Mouse (Mus musculus) neural tube, embryonic 15.5 days (tissue): Measurements from ENCODE around the gene Dnajc2. TPM values are rescaled to one million over a fixed set of nuclear protein-coding genes. Genes with fewer than 3 reads are reported as not detected.

Experiments used
- ATAC-seq: fragments of 200-750 bp; cut with Nextera tagmentation; 2 replicates; pipeline ENCODE4 v1.8.0; 2017; ENCODE audit warnings: mild to moderate bottlenecking, moderate TSS enrichment, moderate library complexity; ENCODE audit not compliant: low FRiP score
- H3K27ac ChIP-seq: fragments of 300-500 bp; sonication (generic); replicated peaks from 2 replicates; pipeline ENCODE4 v1.5.1; 2015; ENCODE audit warnings: mild to moderate bottlenecking, inconsistent platforms
- H3K27me3 ChIP-seq: fragments of 300-500 bp; sonication (generic); replicated peaks from 2 replicates; pipeline ENCODE4 v1.6.1; 2015; ENCODE audit warnings: inconsistent platforms
- H3K36me3 ChIP-seq: fragments of 300-500 bp; sonication (generic); 2 replicates; pipeline ENCODE4 v1.6.1; 2015; ENCODE audit warnings: inconsistent platforms
- H3K4me1 ChIP-seq: fragments of 300-500 bp; sonication (generic); 2 replicates; pipeline ENCODE4 v1.6.1; 2015; ENCODE audit warnings: inconsistent platforms
- H3K4me2 ChIP-seq: fragments of 300-500 bp; sonication (generic); 2 replicates; pipeline ENCODE4 v1.6.1; 2015; ENCODE audit warnings: inconsistent platforms, mild to moderate bottlenecking, moderate library complexity
- H3K4me3 ChIP-seq: fragments of 300-500 bp; sonication (generic); replicated peaks from 2 replicates; pipeline ENCODE4 v1.5.1; 2015; ENCODE audit warnings: mild to moderate bottlenecking, inconsistent platforms
- H3K9ac ChIP-seq: fragments of 300-500 bp; sonication (generic); replicated peaks from 2 replicates; pipeline ENCODE4 v1.6.1; 2015; ENCODE audit warnings: mild to moderate bottlenecking, inconsistent platforms
- H3K9me3 ChIP-seq: fragments of 300-500 bp; sonication (generic); replicated peaks from 2 replicates; pipeline ENCODE4 v1.6.1; 2016; ENCODE audit warnings: inconsistent platforms
- WGBS: fragments of 180-500 bp; shearing (Covaris S2); methylation state at CpG from one replicate; pipeline ENCODE4 v1.1.7; 2015; ENCODE audit warnings: mixed read lengths; 5-methylcytosine and 5-hydroxymethylcytosine counted together
- polyA plus RNA-seq: library from polyadenylated mRNA; unstranded; fragments of >200 nt; fragmentation: Nextera tagmentation; extraction: Ambion mirVana; gene quantifications from 2 replicates; pipeline ENCODE4 v1.2.1, GENCODE M21; 2015

Gene Dnajc2
- polyA plus RNA-seq, 1 experiment from 2014 or later: 69.9 TPM

GRCm38 (mm10) chr5:21739120-21739519 is 45.9 kb downstream of the Dnajc2 start:
- ATAC-seq: no peak
- peaks cover 49% of the 10 kb centered on the region for H3K36me3 ChIP-seq
- H3K27me3 ChIP-seq: no peaks in the 10 kb centered on the region

GRCm38 (mm10) chr5:21737620-21738019 is 47.4 kb downstream of the Dnajc2 start:
- peak overlapping the region; percentile 97 for H3K4me3 ChIP-seq
- ATAC-seq: no peak
- H3K27ac ChIP-seq: peak overlapping the region; percentile 88
- H3K4me1 ChIP-seq: peaks cover 25% of the 10 kb centered on the region
- H3K9me3 ChIP-seq: no peaks in the 10 kb centered on the region
- H3K9ac ChIP-seq: peak overlapping the region; percentile 94
- H3K4me2 ChIP-seq: peak overlapping the region; percentile 81
- peaks cover 34% of the 10 kb centered on the region for H3K36me3 ChIP-seq
- no peaks in the 10 kb centered on the region for H3K27me3 ChIP-seq
- WGBS: 26% methylated on average over 10 of the region's 10 CpGs

More at GRCm38 (mm10) chr5:21739120-21739519, 45.9 kb downstream of the Dnajc2 start:
- Histone ChIP-seq H3K27ac (no peak overlapping the region), H3K4me1 (peaks cover 13% of the 10 kb centered on the region), H3K4me3 (no peak overlapping the region), H3K9ac (no peak overlapping the region), H3K4me2 (no peak overlapping the region), H3K9me3 (no peaks in the 10 kb centered on the region)
- 92% methylated on average over 11 of the region's 11 CpGs for WGBS

- peak; percentile 88 for ATAC-seq
- Histone ChIP-seq H3K9me3 (no peaks in the 10 kb centered on the region), H3K4me1 (peaks cover 29% of the 10 kb centered on the region), H3K4me2 (peak within 1 kb of the TSS; percentile 81), H3K9ac (peak within 1 kb of the TSS; percentile 94), H3K27me3 (no peaks in the 10 kb centered on the region), H3K36me3 (peaks cover 30% of the 10 kb centered on the region), H3K4me3 (peak within 1 kb of the TSS; percentile 97), H3K27ac (peak within 1 kb of the TSS; percentile 88)
- under 1% methylated on average over 42 of the region's 42 CpGs for WGBS
Observed at GRCm38 (mm10) chr5:21736956-21737585, 48.0 kb downstream of the Dnajc2 start, which contains the start of gene Pmpcb. Gene Pmpcb, plus strand, starts transcription at chr5:21737141.

GRCm38 (mm10) chr5:21736046-21736445 is 49.0 kb downstream of the Dnajc2 start:
- Histone ChIP-seq H3K4me1 (peaks cover 29% of the 10 kb centered on the region), H3K9ac (no peak overlapping the region), H3K9me3 (no peaks in the 10 kb centered on the region), H3K4me2 (no peak overlapping the region), H3K27ac (no peak overlapping the region), H3K4me3 (no peak overlapping the region), H3K36me3 (peaks cover 20% of the 10 kb centered on the region), H3K27me3 (no peaks in the 10 kb centered on the region)
- no peak for ATAC-seq
- WGBS: 91% methylated on average over 11 of the region's 11 CpGs

- H3K27ac ChIP-seq: no peak overlapping the region
- H3K9ac ChIP-seq: no peak overlapping the region
- H3K36me3 ChIP-seq: peaks cover 19% of the 10 kb centered on the region
- no peak for ATAC-seq
- peak overlapping the region; percentile 22; the same call in 1 of the 2 replicates for H3K4me2 ChIP-seq
- H3K9me3 ChIP-seq: no peaks in the 10 kb centered on the region
- peaks cover 29% of the 10 kb centered on the region for H3K4me1 ChIP-seq
- WGBS: 35% methylated on average over 10 of the region's 10 CpGs
- no peaks in the 10 kb centered on the region for H3K27me3 ChIP-seq
- no peak overlapping the region; the same call in 1 of the 2 replicates for H3K4me3 ChIP-seq
Observed at GRCm38 (mm10) chr5:21735584-21735983, 49.5 kb downstream of the Dnajc2 start.

GRCm38 (mm10) chr5:21735100-21735499 is 50.0 kb downstream of the Dnajc2 start:
- Histone ChIP-seq H3K9me3 (no peaks in the 10 kb centered on the region), H3K4me3 (no peak overlapping the region; the same call in 1 of the 2 replicates), H3K4me1 (peaks cover 29% of the 10 kb centered on the region), H3K27ac (no peak overlapping the region), H3K36me3 (peaks cover 14% of the 10 kb centered on the region), H3K27me3 (no peaks in the 10 kb centered on the region), H3K4me2 (peak overlapping the region; percentile 22; the same call in 1 of the 2 replicates), H3K9ac (no peak overlapping the region)
- 80% methylated on average over 20 of the region's 20 CpGs for WGBS
- ATAC-seq: no peak

- WGBS: 12% methylated on average over 8 of the region's 8 CpGs
- Histone ChIP-seq H3K4me3 (no peak overlapping the region), H3K4me1 (peaks cover 23% of the 10 kb centered on the region), H3K4me2 (peak overlapping the region; percentile 25), H3K36me3 (no peaks in the 10 kb centered on the region), H3K27me3 (no peaks in the 10 kb centered on the region), H3K9ac (0 out of 2 replicates have a peak overlapping the region, but pooled peaks have one; percentile 7), H3K9me3 (no peaks in the 10 kb centered on the region), H3K27ac (peak overlapping the region; percentile 81)
- ATAC-seq: peak; percentile 76
Observed at GRCm38 (mm10) chr5:21732930-21733329, 52.1 kb downstream of the Dnajc2 start.

- 15% methylated on average over 3 of the region's 3 CpGs for WGBS
- H3K9ac ChIP-seq: no peak overlapping the region
- H3K9me3 ChIP-seq: no peaks in the 10 kb centered on the region
- peaks cover 19% of the 10 kb centered on the region for H3K4me1 ChIP-seq
- no peak overlapping the region for H3K4me2 ChIP-seq
- no peak overlapping the region for H3K4me3 ChIP-seq
- peak overlapping the region; percentile 81 for H3K27ac ChIP-seq
- H3K36me3 ChIP-seq: no peaks in the 10 kb centered on the region
- H3K27me3 ChIP-seq: no peaks in the 10 kb centered on the region
- ATAC-seq: peak; percentile 18
Observed at GRCm38 (mm10) chr5:21732177-21732911, 52.7 kb downstream of the Dnajc2 start.

GRCm38 (mm10) chr5:21729107-21729506 is 55.9 kb downstream of the Dnajc2 start:
- whole genome bisulfite sequencing: 83% methylated on average over 5 of the region's 5 CpGs
- Histone ChIP-seq H3K4me3 (no peak overlapping the region), H3K9me3 (no peaks in the 10 kb centered on the region), H3K4me1 (peaks cover 21% of the 10 kb centered on the region), H3K27me3 (no peaks in the 10 kb centered on the region), H3K9ac (no peak overlapping the region), H3K36me3 (no peaks in the 10 kb centered on the region), H3K27ac (no peak overlapping the region), H3K4me2 (no peak overlapping the region)
- no peak for ATAC-seq

- Histone ChIP-seq H3K4me1 (peaks cover 4% of the 10 kb centered on the region), H3K27ac (peak overlapping the region; percentile 58; the same call in 1 of the 2 replicates), H3K36me3 (no peaks in the 10 kb centered on the region), H3K4me2 (no peak overlapping the region), H3K9ac (no peak overlapping the region), H3K9me3 (no peaks in the 10 kb centered on the region), H3K4me3 (no peak overlapping the region), H3K27me3 (no peaks in the 10 kb centered on the region)
- WGBS: 21% methylated on average over 7 of the region's 7 CpGs
- no peak for ATAC-seq
Observed at GRCm38 (mm10) chr5:21724872-21725271, 60.2 kb downstream of the Dnajc2 start.

GRCm38 (mm10) chr5:21724427-21724826 is 60.6 kb downstream of the Dnajc2 start:
- Histone ChIP-seq H3K4me1 (peaks cover 4% of the 10 kb centered on the region), H3K27ac (peak overlapping the region; percentile 58; the same call in 1 of the 2 replicates), H3K4me3 (no peak overlapping the region), H3K9ac (no peak overlapping the region), H3K9me3 (no peaks in the 10 kb centered on the region), H3K36me3 (no peaks in the 10 kb centered on the region), H3K27me3 (no peaks in the 10 kb centered on the region), H3K4me2 (no peak overlapping the region)
- ATAC-seq: no peak
- 42% methylated on average over 1 of the region's 1 CpGs for WGBS

- no peaks in the 10 kb centered on the region for H3K9me3 ChIP-seq
- H3K36me3 ChIP-seq: no peaks in the 10 kb centered on the region
- no peak for ATAC-seq
- H3K9ac ChIP-seq: no peak overlapping the region
- no peaks in the 10 kb centered on the region for H3K27me3 ChIP-seq
- H3K27ac ChIP-seq: no peak overlapping the region
- H3K4me3 ChIP-seq: no peak overlapping the region
- no peaks in the 10 kb centered on the region for H3K4me1 ChIP-seq
- WGBS: 100% methylated on average over 2 of the region's 2 CpGs
- H3K4me2 ChIP-seq: no peak overlapping the region
Observed at GRCm38 (mm10) chr5:21719209-21719608, 65.8 kb downstream of the Dnajc2 start.
